Mouse (Mus musculus) C2C12 (cell line): ENCODE measurements at regions not wholly inside any gene's neighbourhood (a gene's known extent, or its start where the extent isn't known, plus 50 kb on each side); places are given as distances from the start of the nearest gene placed in this dataset.

Experiments
- H3K27me3 ChIP-seq: one replicate; pipeline ENCODE4 v1.6.1; 2011; ENCODE audit not compliant: control insufficient read depth, insufficient read depth, insufficient read length
- H3K36me3 ChIP-seq: one replicate; pipeline ENCODE4 v1.6.1; 2011; ENCODE audit not compliant: control insufficient read depth, insufficient read depth
- H3K4me3 ChIP-seq: one replicate; pipeline ENCODE4 v1.5.1; 2011; ENCODE audit warnings: mild to moderate bottlenecking, control low read depth; ENCODE audit not compliant: poor library complexity, insufficient read depth, severe bottlenecking
- H3K79me2 ChIP-seq: one replicate; pipeline ENCODE4 v1.6.1; 2011; ENCODE audit not compliant: control insufficient read depth, insufficient read depth
- H3K79me3 ChIP-seq: one replicate; pipeline ENCODE4 v1.6.1; 2011; ENCODE audit warnings: low read depth, control low read depth
- H3ac ChIP-seq: one replicate; pipeline ENCODE3; 2011; ENCODE audit warnings: low read depth; ENCODE audit not compliant: control insufficient read depth, insufficient read length
- CEBPB ChIP-seq: IDR thresholded peaks from one replicate; pipeline ENCODE4 v1.6.1; 2011; ENCODE audit warnings: low read depth, mild to moderate bottlenecking, control low read depth, moderate library complexity
- CTCF ChIP-seq: IDR thresholded peaks from one replicate; pipeline ENCODE4 v1.5.1; 2011; ENCODE audit not compliant: control insufficient read depth, insufficient read depth, insufficient read length
- FOSL1 ChIP-seq: IDR thresholded peaks from one replicate; pipeline ENCODE4 v1.8.0; 2011; ENCODE audit warnings: mild to moderate bottlenecking, low read length; ENCODE audit not compliant: poor library complexity, insufficient read depth, severe bottlenecking
- MAX ChIP-seq: IDR thresholded peaks from one replicate; pipeline ENCODE4 v1.6.1; 2011; ENCODE audit warnings: mild to moderate bottlenecking, control low read depth
- MYOD1 ChIP-seq: IDR thresholded peaks from one replicate; pipeline ENCODE4 v1.6.1; 2011; ENCODE audit warnings: low read depth; ENCODE audit not compliant: control insufficient read depth, insufficient read length
- MYOG ChIP-seq: IDR thresholded peaks from one replicate; pipeline ENCODE4 v1.6.1; 2011; ENCODE audit not compliant: control insufficient read depth, insufficient read length; ENCODE audit errors: extremely low read depth
- USF1 ChIP-seq: IDR thresholded peaks from one replicate; pipeline ENCODE4 v1.6.1; 2011; ENCODE audit warnings: low read depth, mild to moderate bottlenecking, control low read depth, moderate library complexity

GRCm38 (mm10) chr5:90075629-90076349 lies 148.0 kb downstream of the Cox18 start:
- Histone ChIP-seq H3K36me3 (no peaks in the 10 kb centered on the region), H3K79me2 (no peaks in the 10 kb centered on the region), H3K79me3 (no peaks in the 10 kb centered on the region), H3ac (no peak overlapping the region), H3K27me3 (no peaks in the 10 kb centered on the region), H3K4me3 (no peak overlapping the region)
- no peak for TF ChIP-seq MYOG
- no peak for TF ChIP-seq MYOD1

- no peaks in the 10 kb centered on the region for H3K79me3 ChIP-seq
- no peaks in the 10 kb centered on the region for H3K36me3 ChIP-seq
- no peak for TF ChIP-seq FOSL1
- TF ChIP-seq USF1: no peak
- TF ChIP-seq CTCF: no peak
- TF ChIP-seq CEBPB: no peak
- no peak for TF ChIP-seq MYOD1
- TF ChIP-seq MAX: no peak
- TF ChIP-seq MYOG: no peak
- H3ac ChIP-seq: no peak overlapping the region
- no peaks in the 10 kb centered on the region for H3K79me2 ChIP-seq
- no peak overlapping the region for H3K4me3 ChIP-seq
- H3K27me3 ChIP-seq: no peaks in the 10 kb centered on the region
Measured at GRCm38 (mm10) chr5:90071806-90072205, 152.0 kb downstream of the Cox18 start.

GRCm38 (mm10) chr5:90068601-90069000 lies 155.2 kb downstream of the Cox18 start:
- TF ChIP-seq CTCF: no peak
- TF ChIP-seq FOSL1: no peak
- TF ChIP-seq CEBPB: no peak

GRCm38 (mm10) chr5:90067817-90068216 lies 156.0 kb downstream of the Cox18 start:
- Histone ChIP-seq H3ac (no peak overlapping the region), H3K79me3 (no peaks in the 10 kb centered on the region), H3K27me3 (no peaks in the 10 kb centered on the region), H3K4me3 (no peak overlapping the region), H3K36me3 (no peaks in the 10 kb centered on the region), H3K79me2 (no peaks in the 10 kb centered on the region)
- TF ChIP-seq MYOG: no peak
- TF ChIP-seq CEBPB: no peak
- no peak for TF ChIP-seq MAX

More at GRCm38 (mm10) chr5:90068601-90069000, 155.2 kb downstream of the Cox18 start:
- Histone ChIP-seq H3K79me2 (no peaks in the 10 kb centered on the region), H3K36me3 (no peaks in the 10 kb centered on the region), H3K27me3 (no peaks in the 10 kb centered on the region), H3K79me3 (no peaks in the 10 kb centered on the region), H3ac (no peak overlapping the region), H3K4me3 (no peak overlapping the region)

GRCm38 (mm10) chr5:90065884-90066615 lies 157.8 kb downstream of the Cox18 start:
- no peaks in the 10 kb centered on the region for H3K27me3 ChIP-seq
- no peaks in the 10 kb centered on the region for H3K36me3 ChIP-seq
- no peak for TF ChIP-seq MYOD1
- no peak for TF ChIP-seq CEBPB
- no peak for TF ChIP-seq CTCF
- TF ChIP-seq MAX: no peak
- no peak for TF ChIP-seq USF1
- TF ChIP-seq MYOG: no peak
- no peak for TF ChIP-seq FOSL1
- H3K79me3 ChIP-seq: no peaks in the 10 kb centered on the region
- H3ac ChIP-seq: no peak overlapping the region
- H3K79me2 ChIP-seq: no peaks in the 10 kb centered on the region
- H3K4me3 ChIP-seq: no peak overlapping the region

GRCm38 (mm10) chr5:90055686-90056085 lies 168.1 kb downstream of the Cox18 start:
- TF ChIP-seq CEBPB (no peak), MAX (no peak)
- Histone ChIP-seq H3K36me3 (no peaks in the 10 kb centered on the region), H3ac (no peak overlapping the region), H3K4me3 (no peak overlapping the region), H3K79me3 (no peaks in the 10 kb centered on the region), H3K27me3 (no peaks in the 10 kb centered on the region), H3K79me2 (no peaks in the 10 kb centered on the region)
